Mouse (Mus musculus) liver, postnatal 0 days (tissue): Measurements from ENCODE around the gene Gpr135. TPM values are rescaled to one million over a fixed set of nuclear protein-coding genes. Genes with fewer than 3 reads are reported as not detected.
"Not testable (repeated sequence)": the region's sequence is repeated elsewhere in the genome, so short reads cannot be mapped to it uniquely, and the experiment has no call there.

Source experiments
- ATAC-seq: fragments of 200-750 bp; cut with Nextera tagmentation; 2 replicates; pipeline ENCODE4 v1.8.0; 2017; ENCODE audit warnings: mild to moderate bottlenecking, moderate library complexity
- DNase-seq: peaks from one replicate; pipeline ENCODE4 v3.0.0-alpha.2; 2016
- H3K27ac ChIP-seq: fragments of 300-500 bp; sonication (generic); 2 replicates; pipeline ENCODE4 v1.5.1; 2014; ENCODE audit warnings: antibody characterized with exemption, moderate library complexity, mild to moderate bottlenecking, low read depth
- H3K27me3 ChIP-seq: fragments of 300-500 bp; sonication (generic); 2 replicates; pipeline ENCODE4 v1.6.1; 2014; ENCODE audit warnings: low read length, control low read depth, mixed read lengths; ENCODE audit not compliant: insufficient read depth
- H3K36me3 ChIP-seq: fragments of 300-500 bp; sonication (generic); replicated peaks from 2 replicates; pipeline ENCODE4 v1.6.1; 2014; ENCODE audit warnings: mild to moderate bottlenecking, control low read depth, low read length, moderate library complexity, mixed read lengths; ENCODE audit not compliant: insufficient read depth
- H3K4me1 ChIP-seq: fragments of 300-500 bp; sonication (generic); 2 replicates; pipeline ENCODE4 v1.6.1; 2014; ENCODE audit warnings: antibody characterized with exemption, mild to moderate bottlenecking, control low read depth; ENCODE audit not compliant: insufficient read depth
- H3K4me2 ChIP-seq: fragments of 300-500 bp; sonication (generic); 2 replicates; pipeline ENCODE4 v1.6.1; 2014; ENCODE audit warnings: low read depth, mild to moderate bottlenecking, low read length, moderate library complexity, mixed read lengths
- H3K4me3 ChIP-seq: fragments of 300-500 bp; sonication (generic); 2 replicates; pipeline ENCODE4 v1.5.1; 2014; ENCODE audit warnings: low read depth, low read length
- H3K9ac ChIP-seq: fragments of 300-500 bp; sonication (generic); replicated peaks from 2 replicates; pipeline ENCODE4 v1.6.1; 2014; ENCODE audit warnings: mild to moderate bottlenecking, moderate library complexity
- H3K9me3 ChIP-seq: fragments of 300-500 bp; sonication (generic); 2 replicates; pipeline ENCODE4 v1.6.1; 2016; ENCODE audit warnings: mild to moderate bottlenecking, control low read depth, low read length, mixed read lengths
- CTCF ChIP-seq: sonication (generic); IDR thresholded peaks from 2 replicates; pipeline ENCODE4 v1.5.1; 2016; ENCODE audit warnings: antibody characterized with exemption, low read depth
- EP300 ChIP-seq: IDR thresholded peaks from 2 replicates; pipeline ENCODE4 v1.6.1; 2016; ENCODE audit warnings: antibody characterized with exemption, low read depth, mild to moderate bottlenecking
- WGBS: fragments of 180-500 bp; shearing (Covaris S2); extraction: QIAGEN DNeasy Blood & Tissue Kit; methylation state at CpG from one replicate; pipeline ENCODE4 v1.1.7; 2014; ENCODE audit not compliant: insufficient replicate concordance; 5-methylcytosine and 5-hydroxymethylcytosine counted together
- polyA plus RNA-seq: library from polyadenylated mRNA; unstranded; fragments of >200 nt; fragmentation: Nextera tagmentation; extraction: Ambion mirVana; gene quantifications from 2 replicates; pipeline ENCODE4 v1.2.1, GENCODE M21; 2015

The Gpr135 gene
- polyA plus RNA-seq, 1 experiment from 2014 or later = 0.60 TPM

- DNase-seq = no peak
- Histone ChIP-seq H3K4me2 (no peak overlapping the region), H3K9ac (no peak overlapping the region), H3K27me3 (no peaks in the 10 kb centered on the region), H3K9me3 (no peaks in the 10 kb centered on the region), H3K4me1 (no peaks in the 10 kb centered on the region), H3K4me3 (no peak overlapping the region), H3K36me3 (no peaks in the 10 kb centered on the region), H3K27ac (no peak overlapping the region)
- no peak for TF ChIP-seq CTCF
- no peak for TF ChIP-seq EP300
- WGBS = 66% methylated on average over 1 of the region's 1 CpGs
- no peak for ATAC-seq
Observed at GRCm38 (mm10) chr12:72057780-72058179, 13.1 kb downstream of the Gpr135 start.

- no peaks in the 10 kb centered on the region for H3K27me3 ChIP-seq
- no peak overlapping the region for H3K4me3 ChIP-seq
- no peak for TF ChIP-seq EP300
- WGBS = 45% methylated on average over 6 of the region's 6 CpGs
- ATAC-seq = no peak
- H3K9ac ChIP-seq = no peak overlapping the region
- no peak overlapping the region for H3K27ac ChIP-seq
- H3K4me1 ChIP-seq = no peaks in the 10 kb centered on the region
- no peaks in the 10 kb centered on the region for H3K36me3 ChIP-seq
- H3K4me2 ChIP-seq = no peak overlapping the region
- no peak for DNase-seq
- H3K9me3 ChIP-seq = no peaks in the 10 kb centered on the region
Observed at GRCm38 (mm10) chr12:72053851-72054250, 17.1 kb downstream of the Gpr135 start.

DNA sequence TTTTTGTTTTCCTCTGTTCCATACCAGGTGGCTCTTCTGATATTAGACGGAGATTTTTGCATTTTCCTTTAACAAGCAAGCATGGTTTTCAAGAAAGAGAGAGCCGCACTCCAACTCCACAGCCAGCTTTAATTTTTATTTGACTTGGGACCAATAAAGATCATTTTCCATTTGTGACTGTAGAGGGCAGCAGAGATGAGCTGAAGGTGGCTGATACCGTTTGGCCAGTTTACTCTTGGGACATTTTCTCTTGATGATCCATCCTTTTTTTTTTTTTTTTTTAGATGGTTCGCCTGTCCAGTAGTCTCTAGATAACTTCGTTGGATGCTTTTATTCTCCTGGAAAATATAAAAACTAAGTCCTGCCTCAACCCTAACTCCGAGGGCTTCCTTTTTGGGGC is 17.6 kb downstream of the Gpr135 start:
- no peak overlapping the region for H3K4me2 ChIP-seq
- H3K27me3 ChIP-seq = no peaks in the 10 kb centered on the region
- no peaks in the 10 kb centered on the region for H3K36me3 ChIP-seq
- H3K4me1 ChIP-seq = no peaks in the 10 kb centered on the region
- H3K4me3 ChIP-seq = no peak overlapping the region
- H3K9ac ChIP-seq = no peak overlapping the region
- TF ChIP-seq CTCF (peak; percentile 61), EP300 (no peak)
- H3K27ac ChIP-seq = no peak overlapping the region
- no peak for DNase-seq
- WGBS = 31% methylated on average over 6 of the region's 6 CpGs
- no peaks in the 10 kb centered on the region for H3K9me3 ChIP-seq
- no peak for ATAC-seq

GRCm38 (mm10) chr12:72052571-72052970 is 18.4 kb downstream of the Gpr135 start:
- no peak for ATAC-seq
- 72% methylated on average over 6 of the region's 6 CpGs for WGBS

DNA sequence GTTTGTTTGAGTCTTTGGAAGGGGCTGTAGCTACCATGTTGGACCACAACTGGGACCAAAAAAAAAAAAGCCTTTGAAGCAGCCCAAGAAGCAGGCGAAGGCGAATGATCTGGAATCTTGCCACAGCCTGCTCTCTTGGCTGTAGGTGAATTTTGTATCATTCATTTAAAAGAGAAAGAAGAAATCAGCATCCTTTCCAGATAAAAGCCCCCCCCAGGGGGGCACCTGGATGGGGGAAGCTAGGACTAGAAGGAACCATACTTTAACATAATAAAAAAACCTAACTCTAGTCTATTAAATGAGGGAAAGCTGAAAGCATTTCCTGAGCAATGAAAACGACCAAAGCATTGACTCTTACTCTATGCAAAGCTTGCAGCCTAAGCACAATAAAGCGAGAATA is 20.1 kb downstream of the Gpr135 start:
- no peaks in the 10 kb centered on the region for H3K27me3 ChIP-seq
- H3K9ac ChIP-seq = no peak overlapping the region
- H3K27ac ChIP-seq = no peak overlapping the region
- 69% methylated on average over 4 of the region's 4 CpGs for WGBS
- TF ChIP-seq CTCF (no peak), EP300 (no peak)
- H3K9me3 ChIP-seq = no peaks in the 10 kb centered on the region
- no peak for ATAC-seq
- no peak overlapping the region for H3K4me2 ChIP-seq
- H3K4me3 ChIP-seq = no peak overlapping the region
- no peak for DNase-seq
- no peaks in the 10 kb centered on the region for H3K36me3 ChIP-seq
- H3K4me1 ChIP-seq = no peaks in the 10 kb centered on the region

More at GRCm38 (mm10) chr12:72052571-72052970, 18.4 kb downstream of the Gpr135 start:
- no peak overlapping the region for H3K9ac ChIP-seq
- H3K27ac ChIP-seq = no peak overlapping the region
- H3K9me3 ChIP-seq = no peaks in the 10 kb centered on the region
- H3K36me3 ChIP-seq = no peaks in the 10 kb centered on the region
- DNase-seq = no peak
- H3K4me3 ChIP-seq = no peak overlapping the region
- no peaks in the 10 kb centered on the region for H3K27me3 ChIP-seq
- H3K4me2 ChIP-seq = no peak overlapping the region
- no peaks in the 10 kb centered on the region for H3K4me1 ChIP-seq
- TF ChIP-seq EP300 = no peak
- no peak for TF ChIP-seq CTCF

- H3K9me3 ChIP-seq, H3K27me3 ChIP-seq, H3K4me3 ChIP-seq, H3K36me3 ChIP-seq, H3K27ac ChIP-seq, DNase-seq, ATAC-seq, H3K4me2 ChIP-seq, H3K4me1 ChIP-seq, H3K9ac ChIP-seq: not testable (repeated sequence)
- 82% methylated on average over 5 of the region's 5 CpGs for WGBS
Observed at GRCm38 (mm10) chr12:72050156-72050555, 20.8 kb downstream of the Gpr135 start.

DNA sequence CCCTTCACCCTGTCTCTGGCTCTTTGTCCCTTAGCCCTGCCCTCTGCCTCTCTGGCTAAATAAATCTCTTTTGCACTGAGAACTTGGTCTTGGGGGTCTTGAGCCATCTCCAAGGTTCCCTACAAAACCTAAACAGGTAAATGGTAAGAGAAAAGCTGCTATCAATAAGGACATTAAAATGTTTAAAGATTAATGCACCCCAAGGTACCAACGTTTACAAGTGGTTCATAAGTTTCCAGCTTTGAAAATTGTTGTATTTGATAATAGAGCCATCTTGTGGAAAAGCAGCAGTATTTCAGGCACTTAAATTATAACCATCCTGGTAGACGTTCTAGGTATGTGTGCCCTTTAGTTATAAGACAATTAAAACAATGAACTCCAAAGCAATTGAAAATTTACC is 23.4 kb downstream of the Gpr135 start:
- TF ChIP-seq EP300 = no peak
- peak; percentile 66 for TF ChIP-seq CTCF
- H3K27ac ChIP-seq = no peak overlapping the region
- no peaks in the 10 kb centered on the region for H3K36me3 ChIP-seq
- ATAC-seq (no peak), DNase-seq (no peak)
- H3K4me3 ChIP-seq = no peak overlapping the region
- no peaks in the 10 kb centered on the region for H3K4me1 ChIP-seq
- no peak overlapping the region for H3K4me2 ChIP-seq
- no peaks in the 10 kb centered on the region for H3K27me3 ChIP-seq
- H3K9me3 ChIP-seq = no peaks in the 10 kb centered on the region
- no peak overlapping the region for H3K9ac ChIP-seq
- WGBS = 2% methylated on average over 2 of the region's 2 CpGs
